Mouse (Mus musculus): ENCODE results near the gene Snx29.
"Not testable (repeated sequence)": the region's sequence is repeated elsewhere in the genome, so short reads cannot be mapped to it uniquely, and the experiment has no call there.

Gene Snx29

GRCm38 (mm10) chr16:11322409-11323323, at the start of gene Snx29:
Gene Snx29, plus strand, starts transcription at chr16:11322908.
- DNase-seq (ENCODE audit: low spot score in 2 of 2) = peak; percentile 94 to 97

GRCm38 (mm10) chr16:11276888-11277287, 45.8 kb upstream of the Snx29 start:
- no peak for DNase-seq (ENCODE audit: low spot score in 2 of 2)

- no peak for DNase-seq (ENCODE audit: low spot score in 2 of 2)
These were observed 43.9 kb upstream of the Snx29 start for GRCm38 (mm10) chr16:11278778-11279177.

GRCm38 (mm10) chr16:11282655-11283232, 40.0 kb upstream of the Snx29 start:
- DNase-seq (ENCODE audit: low spot score in 2 of 2) = peak; percentile 5 to 33

GRCm38 (mm10) chr16:11284881-11285280, 37.8 kb upstream of the Snx29 start:
- no peak for DNase-seq (ENCODE audit: low spot score in 2 of 2)

- no peak for DNase-seq (ENCODE audit: low spot score in 2 of 2)
These were observed 36.8 kb upstream of the Snx29 start for GRCm38 (mm10) chr16:11285949-11286348.

GRCm38 (mm10) chr16:11288873-11289272, 33.8 kb upstream of the Snx29 start:
- DNase-seq (ENCODE audit: low spot score in 2 of 2) = not testable (repeated sequence)

- DNase-seq (ENCODE audit: low spot score in 2 of 2) = not testable (repeated sequence)
These were observed 27.1 kb upstream of the Snx29 start for GRCm38 (mm10) chr16:11295583-11295982.

GRCm38 (mm10) chr16:11297700-11298099, 25.0 kb upstream of the Snx29 start:
- DNase-seq (ENCODE audit: low spot score in 2 of 2) = not testable (repeated sequence)

GRCm38 (mm10) chr16:11303741-11304140, 19.0 kb upstream of the Snx29 start:
- DNase-seq (ENCODE audit: low spot score in 2 of 2) = no peak

GRCm38 (mm10) chr16:11305531-11305930, 17.2 kb upstream of the Snx29 start:
- DNase-seq (ENCODE audit: low spot score in 2 of 2) = no peak

GRCm38 (mm10) chr16:11313512-11313911, 9.2 kb upstream of the Snx29 start, which contains the start of gene Tnfrsf17:
Gene Tnfrsf17, plus strand, starts transcription at chr16:11313812.
- no peak for DNase-seq (ENCODE audit: low spot score in 2 of 2)

GRCm38 (mm10) chr16:11315786-11316320, 6.9 kb upstream of the Snx29 start:
- no peak for DNase-seq (ENCODE audit: low spot score in 2 of 2)

- DNase-seq (ENCODE audit: low spot score in 2 of 2) = no peak
These were observed 6.0 kb upstream of the Snx29 start for GRCm38 (mm10) chr16:11316748-11317147.

- DNase-seq (ENCODE audit: low spot score in 2 of 2) = peak in 1 of 2 experiments; percentile 56
These were observed 5.4 kb upstream of the Snx29 start for GRCm38 (mm10) chr16:11317324-11317723.

- peak; percentile 19 to 24 for DNase-seq (ENCODE audit: low spot score in 2 of 2)
These were observed 780 bp downstream of the Snx29 start for GRCm38 (mm10) chr16:11323324-11324051.

GRCm38 (mm10) chr16:11330081-11330800, 7.5 kb downstream of the Snx29 start:
- DNase-seq (ENCODE audit: low spot score in 2 of 2) = no peak

- DNase-seq (ENCODE audit: low spot score in 2 of 2) = no peak
These were observed 8.3 kb downstream of the Snx29 start for GRCm38 (mm10) chr16:11331030-11331429.

- peak; percentile 34 to 72 for DNase-seq (ENCODE audit: low spot score in 2 of 2)
These were observed 20.6 kb downstream of the Snx29 start for GRCm38 (mm10) chr16:11343292-11343815.

- DNase-seq (ENCODE audit: low spot score in 2 of 2) = peak in 1 of 2 experiments; percentile 16
These were observed 29.2 kb downstream of the Snx29 start for GRCm38 (mm10) chr16:11351903-11352302.

- no peak for DNase-seq (ENCODE audit: low spot score in 2 of 2)
These were observed 36.5 kb downstream of the Snx29 start for GRCm38 (mm10) chr16:11359173-11359572.
